Comparison of ENCODE assay signal across 9 mouse cellular contexts in the genomic region with DNA sequence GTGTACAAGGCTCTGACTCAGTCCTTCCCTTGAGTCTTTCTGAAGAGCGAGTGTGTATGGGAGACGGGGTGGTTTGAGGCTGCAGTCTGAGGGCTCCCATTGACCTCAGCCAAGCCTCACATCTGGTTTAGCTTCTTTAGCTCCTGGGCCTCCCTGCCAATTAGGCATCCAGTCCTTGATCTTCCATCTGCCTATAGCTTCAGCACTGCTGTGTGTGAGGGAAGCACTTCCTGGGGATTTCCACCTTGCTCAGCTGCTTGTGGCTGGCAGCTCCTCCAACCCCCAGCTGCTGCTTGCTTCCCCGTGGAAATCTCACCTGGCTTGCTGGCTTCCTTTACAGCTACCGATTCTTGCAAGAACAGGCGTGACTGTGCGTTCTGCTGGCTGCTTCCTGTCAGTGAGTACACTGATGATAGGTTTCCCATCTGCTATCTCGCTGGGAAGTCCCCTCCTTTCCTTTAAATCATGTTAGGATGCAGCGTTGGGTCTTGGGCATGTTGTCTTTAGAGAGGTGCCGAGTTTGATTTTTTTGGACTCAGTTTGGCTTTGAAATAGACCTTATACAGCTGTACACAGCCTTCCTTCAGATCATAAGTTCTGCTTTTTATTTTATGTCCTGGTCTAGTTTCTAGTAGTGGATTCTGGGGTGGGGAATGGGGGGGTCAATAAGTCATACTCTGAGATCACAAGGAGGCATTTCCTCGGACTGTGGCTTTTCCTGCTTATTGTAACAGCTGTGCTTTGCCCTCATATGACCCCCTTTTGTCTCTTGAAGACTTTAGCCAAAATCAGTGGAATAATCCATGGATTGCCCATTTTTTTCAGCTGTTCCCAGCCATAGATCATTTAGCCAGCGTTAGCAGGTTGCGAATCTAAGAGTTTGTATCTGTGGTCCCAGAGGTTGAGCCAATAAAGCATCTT. TPM values are rescaled to one million over a fixed set of nuclear protein-coding genes. Genes with fewer than 3 reads are reported as not detected.
DNase-seq lines count a peak whose midpoint lies in the region; ATAC-seq and TF ChIP-seq lines count a peak whose summit lies in the region.
"Had no signal": no experiment of that assay in that cellular context is flagged by ENCODE, and none has a peak within 500 bp of the region (broad histone marks: within the 10 kb centered on the region; RNA-seq: fewer than 3 reads in every experiment).

No protein-coding gene starts in this region.

- no peak overlapping the region for H3K9ac ChIP-seq in hindbrain, embryonic 11.5 days (ENCODE audit: low read depth, low read length)
- no peak overlapping the region for H3K9ac ChIP-seq in heart, embryonic 12.5 days
- H3K9ac ChIP-seq in kidney, postnatal 0 days (ENCODE audit: low read depth, low read length), result no peak overlapping the region

- peaks cover 10% of the 10 kb centered on the region for H3K4me1 ChIP-seq in hindbrain, embryonic 10.5 days (replicated peaks)
- H3K4me1 ChIP-seq in hindbrain, embryonic 11.5 days (replicated peaks; ENCODE audit: control insufficient read depth, insufficient read depth, low read length), result no peaks in the 10 kb centered on the region
- peaks cover 10% of the 10 kb centered on the region for H3K4me1 ChIP-seq in heart, embryonic 12.5 days (replicated peaks)
- H3K4me1 ChIP-seq in kidney, postnatal 0 days (replicated peaks; ENCODE audit: insufficient read depth, low read length), result peaks cover 3% of the 10 kb centered on the region; the same call in 1 of the 2 replicates

- no peaks in the 10 kb centered on the region for H3K9me3 ChIP-seq in hindbrain, embryonic 10.5 days
- no peaks in the 10 kb centered on the region for H3K9me3 ChIP-seq in hindbrain, embryonic 11.5 days (ENCODE audit: control insufficient read depth, low read length)
- H3K9me3 ChIP-seq in heart, embryonic 12.5 days (replicated peaks), result no peaks in the 10 kb centered on the region
- no peaks in the 10 kb centered on the region for H3K9me3 ChIP-seq in kidney, postnatal 0 days (replicated peaks; ENCODE audit: low read length)

- no peak overlapping the region for H3K4me3 ChIP-seq in hindbrain, embryonic 10.5 days
- H3K4me3 ChIP-seq in hindbrain, embryonic 11.5 days (ENCODE audit: low read depth, low read length), result no peak overlapping the region
- no peak overlapping the region for H3K4me3 ChIP-seq in heart, embryonic 12.5 days
- H3K4me3 ChIP-seq in kidney, postnatal 0 days (replicated peaks; ENCODE audit: low read depth, low read length), result no peak overlapping the region

- no peaks in the 10 kb centered on the region for H3K27me3 ChIP-seq in hindbrain, embryonic 10.5 days (ENCODE audit: insufficient read depth, poor library complexity, severe bottlenecking)
- H3K27me3 ChIP-seq in hindbrain, embryonic 11.5 days (ENCODE audit: control insufficient read depth, insufficient read depth, low read length), result no peaks in the 10 kb centered on the region
- no peaks in the 10 kb centered on the region for H3K27me3 ChIP-seq in heart, embryonic 12.5 days (replicated peaks)
- H3K27me3 ChIP-seq in kidney, postnatal 0 days (ENCODE audit: insufficient read depth, low read length), result no peaks in the 10 kb centered on the region

- peak overlapping the region; percentile 50; the same call in 1 of the 2 replicates for H3K27ac ChIP-seq in hindbrain, embryonic 10.5 days
- no peak overlapping the region for H3K27ac ChIP-seq in hindbrain, embryonic 11.5 days (ENCODE audit: low read depth, low read length)
- H3K27ac ChIP-seq in heart, embryonic 12.5 days (ENCODE audit: poor library complexity, severe bottlenecking), result peak overlapping the region; percentile 21; the same call in 1 of the 2 replicates
- peak overlapping the region; percentile 9; the same call in 1 of the 2 replicates for H3K27ac ChIP-seq in kidney, postnatal 0 days

- H3K36me3 ChIP-seq in hindbrain, embryonic 10.5 days, result no peaks in the 10 kb centered on the region
- H3K36me3 ChIP-seq in hindbrain, embryonic 11.5 days (ENCODE audit: control insufficient read depth, insufficient read depth, low read length), result no peaks in the 10 kb centered on the region
- no peaks in the 10 kb centered on the region for H3K36me3 ChIP-seq in heart, embryonic 12.5 days
- no peaks in the 10 kb centered on the region for H3K36me3 ChIP-seq in kidney, postnatal 0 days (ENCODE audit: insufficient read depth, low read length)
- H3K36me3 ChIP-seq: G1E had no signal

- no peak for DNase-seq in hindbrain, embryonic 10.5 days (ENCODE audit: low spot score)
- no peak for DNase-seq in hindbrain, embryonic 11.5 days (ENCODE audit: low spot score)
- DNase-seq in cerebellum, postnatal 14 days, result peak; percentile 40 to 44
- peak; percentile 66 for DNase-seq in kidney, postnatal 0 days (ENCODE audit: low spot score)
- peak; percentile 43 for DNase-seq in neural tube, embryonic 10.5 days (ENCODE audit: extremely low spot score, low spot score)
- DNase-seq in spleen, postnatal 4 days (ENCODE audit: low spot score in 2 of 2), result no peak
- DNase-seq in retina, postnatal 1 day, result no peak

- WGBS in hindbrain, embryonic 10.5 days, result 69% methylated on average over 12 of the region's 12 CpGs
- 63% methylated on average over 12 of the region's 12 CpGs for WGBS in hindbrain, embryonic 11.5 days
- 54% methylated on average over 12 of the region's 12 CpGs for WGBS in heart, embryonic 12.5 days
- WGBS in kidney, postnatal 0 days, result 28% methylated on average over 12 of the region's 12 CpGs

- no peak overlapping the region for H3K4me2 ChIP-seq in hindbrain, embryonic 11.5 days (replicated peaks; ENCODE audit: low read depth, low read length)
- H3K4me2 ChIP-seq in heart, embryonic 12.5 days, result no peak overlapping the region
- no peak overlapping the region for H3K4me2 ChIP-seq in kidney, postnatal 0 days (ENCODE audit: low read length)

- no peak for TF ChIP-seq CTCF in kidney, postnatal 0 days (IDR thresholded peaks at IDR 0.05; ENCODE audit: low read depth)

- ATAC-seq in hindbrain, embryonic 11.5 days (ENCODE audit: low FRiP score), result no peak
- 0 out of 2 replicates have a peak, but pooled peaks have one; percentile 4 for ATAC-seq in heart, embryonic 12.5 days (ENCODE audit: insufficient number of reproducible peaks, low FRiP score)
- no peak; the same call in 1 of the 2 replicates for ATAC-seq in kidney, postnatal 0 days (replicated peaks; ENCODE audit: low FRiP score, low read depth)

RNA-seq across cellular contexts. Expression of gene Plcb4, which starts 34.0 kb away (rescaled TPM):
- polyA plus RNA-seq in hindbrain, embryonic 10.5 days (2016; fragmentation: Nextera tagmentation; extraction: Ambion mirVana), result 11.7 and 15.6 TPM in 2 replicates
- polyA plus RNA-seq in hindbrain, embryonic 11.5 days (2014; fragmentation: Nextera tagmentation; extraction: Ambion mirVana), result 21.5 and 29.3 TPM in 2 replicates
- polyA plus RNA-seq in heart, embryonic 12.5 days (2016; fragmentation: Nextera tagmentation; extraction: Ambion mirVana), result 33.2 and 34.4 TPM in 2 replicates
- polyA plus RNA-seq in kidney, postnatal 0 days (2015; fragmentation: Nextera tagmentation; extraction: Ambion mirVana), result 8.6 and 11.9 TPM in 2 replicates
- polyA plus RNA-seq: G1E had no signal

Comparison
In these comparisons a context has a peak if more than half of its experiments do, and no peak if none do; other contexts are left out.
1. DNase-seq: peak in cerebellum, postnatal 14 days (2 of 2), kidney, postnatal 0 days (single experiment) and neural tube, embryonic 10.5 days (single experiment); none in hindbrain, embryonic 10.5 days (single experiment), hindbrain, embryonic 11.5 days (single experiment), spleen, postnatal 4 days (0 of 2) and retina, postnatal 1 day (single experiment).